Mouse (Mus musculus) megakaryocyte progenitor cell, adult 5-6 weeks (primary cell): ENCODE data around the gene Usp36. TPM values are rescaled to one million over a fixed set of nuclear protein-coding genes. Genes with fewer than 3 reads are reported as not detected.

Source experiments
- ATAC-seq: replicated peaks from 2 replicates; pipeline ENCODE4 v1.8.0; 2016; ENCODE audit warnings: mild to moderate bottlenecking, moderate TSS enrichment, inconsistent platforms; ENCODE audit not compliant: poor library complexity
- total RNA-seq, 2 experiments: library from RNA; stranded (forward) in 1 of 2; stranded (reverse) in 1 of 2; fragments of 157-497, 149-512 nt in 1 of 2; fragments of 200-1000 nt in 1 of 2; gene quantifications; 2 replicates each; pipeline versions ENCODE4 v1.2.3 to v1.2.4; 2015 to 2017

Gene Usp36
- total RNA-seq, 2 experiments from 2014 or later, result 11.7 to 23.7 TPM

- no peak for ATAC-seq
These were observed 64.8 kb downstream of the Usp36 start for GRCm38 (mm10) chr11:118225056-118225836.

GRCm38 (mm10) chr11:118223416-118224067 is 66.5 kb downstream of the Usp36 start:
- ATAC-seq, result no peak

- no peak for ATAC-seq
These were observed 67.1 kb downstream of the Usp36 start for GRCm38 (mm10) chr11:118222917-118223316.

GRCm38 (mm10) chr11:118222351-118222885 is 67.6 kb downstream of the Usp36 start:
- no peak for ATAC-seq

GRCm38 (mm10) chr11:118220561-118221262 is 69.3 kb downstream of the Usp36 start:
- peak; percentile 87 for ATAC-seq

DNA sequence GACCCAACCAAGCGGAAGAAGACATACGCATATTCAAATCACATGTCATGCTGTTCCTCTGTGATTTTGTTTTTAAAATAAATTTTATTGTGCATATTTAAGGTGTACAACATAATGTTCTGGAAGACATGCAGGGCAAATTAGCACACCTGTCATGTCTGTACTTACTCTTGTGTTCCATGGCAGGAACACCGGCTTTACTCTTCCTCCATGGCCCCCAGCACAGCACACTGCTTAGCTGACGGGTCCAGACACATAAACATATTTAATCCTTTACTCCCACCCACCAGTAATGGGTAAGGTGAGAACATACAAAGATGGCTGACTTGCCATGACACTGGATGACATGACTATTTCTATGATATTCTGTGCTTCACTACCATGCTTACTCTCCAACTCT is 71.0 kb downstream of the Usp36 start:
- no peak for ATAC-seq

GRCm38 (mm10) chr11:118216468-118216867 is 73.6 kb downstream of the Usp36 start:
- ATAC-seq, result no peak

DNA sequence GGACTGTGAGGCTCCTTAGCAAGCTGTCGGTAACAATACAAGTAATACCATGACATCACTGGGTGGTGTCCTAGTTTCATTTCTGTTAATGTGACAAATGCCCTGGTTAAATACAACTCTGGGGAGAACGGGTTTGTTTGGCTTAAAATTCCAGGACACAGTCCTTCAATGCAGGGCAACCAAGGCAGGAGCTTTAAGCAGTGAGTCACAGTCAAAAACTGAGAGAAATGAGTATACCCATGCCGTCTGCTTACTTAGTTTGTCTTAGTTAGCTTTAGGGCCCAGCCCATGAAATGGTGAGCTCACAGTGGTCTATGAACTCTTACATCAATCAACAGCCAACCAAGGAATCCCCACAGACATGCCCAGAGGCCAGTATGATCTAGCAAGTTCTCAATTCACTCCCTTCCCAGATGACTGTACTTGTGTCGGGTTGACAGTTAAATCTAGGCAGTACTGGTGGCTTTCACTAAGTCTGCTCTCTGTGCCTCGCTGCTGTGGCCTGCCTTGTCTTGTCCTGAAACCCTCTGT is 74.1 kb downstream of the Usp36 start:
- no peak for ATAC-seq

- peak; percentile 47 for ATAC-seq
These were observed 77.4 kb downstream of the Usp36 start for GRCm38 (mm10) chr11:118212636-118213112.

DNA sequence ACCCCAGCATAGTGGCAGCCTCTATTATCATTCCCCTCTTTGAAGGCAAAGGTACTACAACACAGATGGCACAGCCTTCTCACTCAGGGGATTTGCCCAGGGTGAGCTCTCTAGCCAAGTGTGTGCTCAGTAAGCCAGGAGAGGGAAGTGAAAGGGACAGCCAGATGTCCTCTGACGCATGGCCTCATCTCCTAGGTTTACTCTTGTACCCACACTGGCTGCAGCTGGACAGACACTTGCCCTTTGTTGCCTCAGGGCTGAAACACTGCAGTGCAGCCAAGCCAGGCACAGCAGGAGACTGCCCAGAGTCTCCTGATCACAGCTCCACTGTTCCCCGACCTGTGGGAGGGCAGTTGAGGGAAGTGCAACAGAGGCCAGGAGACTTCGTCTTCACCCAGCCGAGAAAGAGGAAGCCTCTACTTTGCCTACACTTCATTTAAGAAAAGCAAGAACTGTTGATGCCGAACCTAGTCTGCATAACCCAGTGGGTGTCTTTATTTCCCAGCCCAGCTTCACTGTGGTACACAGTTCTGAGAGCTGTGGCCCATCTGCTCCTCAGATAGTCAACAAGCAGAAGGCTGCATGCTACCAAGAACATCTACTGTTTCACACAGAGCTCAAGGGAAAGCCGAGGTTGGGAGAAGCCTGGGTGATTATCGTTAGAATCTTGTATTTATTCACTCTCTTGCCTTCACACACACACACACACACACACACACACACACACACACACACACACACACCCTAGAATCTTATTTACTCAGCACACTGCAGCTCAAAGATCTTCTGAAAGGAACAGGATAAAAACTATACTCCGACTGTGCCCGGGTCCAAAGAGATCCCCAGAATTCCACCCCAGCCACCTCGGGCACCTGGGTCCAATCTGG is 78.1 kb downstream of the Usp36 start:
- peak; percentile 69 for ATAC-seq

- ATAC-seq, result no peak
These were observed 79.1 kb downstream of the Usp36 start for GRCm38 (mm10) chr11:118210962-118211361.

GRCm38 (mm10) chr11:118210116-118210515 is 79.9 kb downstream of the Usp36 start:
- no peak for ATAC-seq

Other genes with a start within 250 kb of the Usp36 start
- 0.12 and 1.3 TPM in 2 replicates for gene Dnah17, start 159.6 kb downstream of the Usp36 start, total RNA-seq (2015)
- not detected in 2 replicates for gene Dnah17, start 159.6 kb downstream of the Usp36 start, total RNA-seq (2017)
- 12.3 and 15.1 TPM in 2 replicates for gene Cyth1, start 41.7 kb downstream of the Usp36 start, total RNA-seq (2015)
- 45.5 and 56.3 TPM in 2 replicates for gene Cyth1, start 41.7 kb downstream of the Usp36 start, total RNA-seq (2017)
- 0.22 TPM in 1 of 2 replicates, not detected in the other for gene Cep295nl, start 52.3 kb upstream of the Usp36 start, total RNA-seq (2015)
- 0.54 TPM in 1 of 2 replicates, not detected in the other for gene Cep295nl, start 52.3 kb upstream of the Usp36 start, total RNA-seq (2017)
- 7.4 and 9.5 TPM in 2 replicates for gene Timp2, start 65.5 kb upstream of the Usp36 start, total RNA-seq (2015)
- gene Timp2, start 65.5 kb upstream of the Usp36 start, total RNA-seq (2017), result 9.7 and 10.1 TPM in 2 replicates
- 92.3 and 118 TPM in 2 replicates for gene Lgals3bp, start 111.8 kb upstream of the Usp36 start, total RNA-seq (2015)
- gene Lgals3bp, start 111.8 kb upstream of the Usp36 start, total RNA-seq (2017), result 51.7 and 56.3 TPM in 2 replicates
- 17.6 and 19.2 TPM in 2 replicates for gene Cant1, start 128.8 kb upstream of the Usp36 start, total RNA-seq (2015)
- 18.7 and 20.0 TPM in 2 replicates for gene Cant1, start 128.8 kb upstream of the Usp36 start, total RNA-seq (2017)
- not detected in 2 replicates for gene C1qtnf1, start 138.0 kb upstream of the Usp36 start, total RNA-seq (2015)
- not detected in 2 replicates for gene C1qtnf1, start 138.0 kb upstream of the Usp36 start, total RNA-seq (2017)
- gene Engase, start 186.6 kb upstream of the Usp36 start, total RNA-seq (2015), result 0.89 and 1.2 TPM in 2 replicates
- 3.2 and 4.6 TPM in 2 replicates for gene Engase, start 186.6 kb upstream of the Usp36 start, total RNA-seq (2017)